Comparison of ENCODE assay signal across 10 mouse cellular contexts in genomic region chr10:70717464-70717863, GRCm38 (mm10).
A peak's percentile ranks its signal among the peaks of the same experiment; 100 is the strongest.
DNase-seq lines count a peak whose midpoint lies in the region; ATAC-seq and TF ChIP-seq lines count a peak whose summit lies in the region.
"Had no signal": no experiment of that assay in that cellular context is flagged by ENCODE, and none has a peak within 500 bp of the region (broad histone marks: within the 10 kb centered on the region; RNA-seq: fewer than 3 reads in every experiment).

No protein-coding gene starts in this region.

- no peak for DNase-seq in intestine, embryonic 14.5 days (ENCODE audit: low spot score)
- peak; percentile 63 for DNase-seq in brain, embryonic 14.5 days (ENCODE audit: low read depth)
- DNase-seq in layer of hippocampus, postnatal 25 days (ENCODE audit: extremely low spot score in 1 of 2, low spot score in 1 of 2) = no peak
- no peak for DNase-seq in thymus, postnatal 36 days

- 8% methylated on average over 2 of the region's 8 CpGs for WGBS in intestine, embryonic 14.5 days
- 10% methylated on average over 2 of the region's 8 CpGs for whole genome bisulfite sequencing in intestine, embryonic 15.5 days
- 12% methylated on average over 3 of the region's 8 CpGs for WGBS in forebrain, embryonic 15.5 days
- WGBS in limb, embryonic 13.5 days = 23% methylated on average over 2 of the region's 8 CpGs

- H3K4me3 ChIP-seq in intestine, embryonic 14.5 days (ENCODE audit: low read depth, low read length) = no peak overlapping the region
- H3K4me3 ChIP-seq in intestine, embryonic 15.5 days (replicated peaks) = no peak overlapping the region
- no peak overlapping the region for H3K4me3 ChIP-seq in forebrain, embryonic 15.5 days
- H3K4me3 ChIP-seq in limb, embryonic 13.5 days = no peak overlapping the region
- H3K4me3 ChIP-seq: erythroblast, embryonic 14.5 days; liver, embryonic 15.5 days had no signal

- no peak overlapping the region; the same call in 1 of the 2 replicates for H3K4me2 ChIP-seq in intestine, embryonic 14.5 days (ENCODE audit: low read length)
- H3K4me2 ChIP-seq in intestine, embryonic 15.5 days (replicated peaks) = no peak overlapping the region
- H3K4me2 ChIP-seq in forebrain, embryonic 15.5 days (replicated peaks) = no peak overlapping the region
- H3K4me2 ChIP-seq in limb, embryonic 13.5 days (replicated peaks) = peak overlapping the region; percentile 34; the same call in 1 of the 2 replicates
- H3K4me2 ChIP-seq: liver, embryonic 15.5 days had no signal

- TF ChIP-seq POLR2A in brain, embryonic 14.5 days (IDR thresholded peaks at IDR 0.05; ENCODE audit: borderline replicate concordance, extremely low read depth, insufficient read depth, insufficient read length, poor library complexity, severe bottlenecking) = no peak

- ATAC-seq in intestine, embryonic 14.5 days (replicated peaks; ENCODE audit: low FRiP score, low TSS enrichment, low read depth) = no peak
- ATAC-seq in intestine, embryonic 15.5 days = no peak
- ATAC-seq in forebrain, embryonic 15.5 days (replicated peaks) = 0 out of 2 replicates have a peak, but pooled peaks have one; percentile 38
- ATAC-seq in limb, embryonic 13.5 days (ENCODE audit: low FRiP score, low read depth) = no peak
- ATAC-seq in frontal cortex, adult (ENCODE audit: low TSS enrichment) = no peak

- no peaks in the 10 kb centered on the region for H3K4me1 ChIP-seq in intestine, embryonic 14.5 days (replicated peaks; ENCODE audit: control insufficient read depth, insufficient read depth, low read length)
- H3K4me1 ChIP-seq in intestine, embryonic 15.5 days (replicated peaks) = no peaks in the 10 kb centered on the region
- H3K4me1 ChIP-seq in forebrain, embryonic 15.5 days = peaks cover 13% of the 10 kb centered on the region
- peaks cover 3% of the 10 kb centered on the region; the same call in 1 of the 2 replicates for H3K4me1 ChIP-seq in limb, embryonic 13.5 days
- H3K4me1 ChIP-seq: liver, embryonic 15.5 days had no signal

- no peak for TF ChIP-seq CTCF in brain, embryonic 14.5 days (IDR thresholded peaks at IDR 0.05; ENCODE audit: borderline replicate concordance, extremely low read depth, insufficient read depth, insufficient read length)

- H3K9me3 ChIP-seq in intestine, embryonic 14.5 days (ENCODE audit: control insufficient read depth, low read length) = no peaks in the 10 kb centered on the region
- no peaks in the 10 kb centered on the region for H3K9me3 ChIP-seq in intestine, embryonic 15.5 days
- no peaks in the 10 kb centered on the region for H3K9me3 ChIP-seq in forebrain, embryonic 15.5 days
- no peaks in the 10 kb centered on the region for H3K9me3 ChIP-seq in limb, embryonic 13.5 days
- H3K9me3 ChIP-seq: liver, embryonic 15.5 days had no signal

- H3K27me3 ChIP-seq in intestine, embryonic 14.5 days (replicated peaks; ENCODE audit: control insufficient read depth, insufficient read depth, low read length) = no peaks in the 10 kb centered on the region
- H3K27me3 ChIP-seq in intestine, embryonic 15.5 days (replicated peaks) = no peaks in the 10 kb centered on the region
- no peaks in the 10 kb centered on the region for H3K27me3 ChIP-seq in forebrain, embryonic 15.5 days
- no peaks in the 10 kb centered on the region for H3K27me3 ChIP-seq in limb, embryonic 13.5 days
- H3K27me3 ChIP-seq: liver, embryonic 15.5 days had no signal

- H3K36me3 ChIP-seq in intestine, embryonic 14.5 days (ENCODE audit: control insufficient read depth, insufficient read depth, low read length) = no peaks in the 10 kb centered on the region
- no peaks in the 10 kb centered on the region for H3K36me3 ChIP-seq in intestine, embryonic 15.5 days
- H3K36me3 ChIP-seq in forebrain, embryonic 15.5 days = no peaks in the 10 kb centered on the region
- H3K36me3 ChIP-seq in limb, embryonic 13.5 days = no peaks in the 10 kb centered on the region
- H3K36me3 ChIP-seq: liver, embryonic 15.5 days had no signal

- peak overlapping the region; percentile 22; the same call in 1 of the 2 replicates for H3K27ac ChIP-seq in intestine, embryonic 14.5 days (ENCODE audit: low read depth)
- H3K27ac ChIP-seq in intestine, embryonic 15.5 days = no peak overlapping the region
- H3K27ac ChIP-seq in forebrain, embryonic 15.5 days (replicated peaks) = peak overlapping the region; percentile 66
- H3K27ac ChIP-seq in limb, embryonic 13.5 days = no peak overlapping the region
- H3K27ac ChIP-seq: liver, embryonic 15.5 days had no signal

- no peak overlapping the region for H3K9ac ChIP-seq in intestine, embryonic 14.5 days (ENCODE audit: low read length)
- no peak overlapping the region for H3K9ac ChIP-seq in intestine, embryonic 15.5 days
- no peak overlapping the region for H3K9ac ChIP-seq in forebrain, embryonic 15.5 days (replicated peaks)
- H3K9ac ChIP-seq in limb, embryonic 13.5 days = no peak overlapping the region
- H3K9ac ChIP-seq: liver, embryonic 15.5 days had no signal

Comparison
In these comparisons a context has a peak if more than half of its experiments do, and no peak if none do; other contexts are left out.
1. H3K27ac ChIP-seq: peak in intestine, embryonic 14.5 days (single experiment) and forebrain, embryonic 15.5 days (single experiment); none in intestine, embryonic 15.5 days (single experiment) and limb, embryonic 13.5 days (single experiment).